Mouse (Mus musculus) myocyte (in vitro differentiated cells): ENCODE measurements around the gene Gm11127.
"Not testable (repeated sequence)": the region's sequence is repeated elsewhere in the genome, so short reads cannot be mapped to it uniquely, and the experiment has no call there.

ENCODE experiments used
- CEBPB ChIP-seq: IDR thresholded peaks from 2 replicates; pipeline ENCODE4 v1.6.1; 2011; ENCODE audit warnings: mild to moderate bottlenecking, moderate library complexity; ENCODE audit not compliant: poor library complexity, insufficient read depth, severe bottlenecking
- E2F4 ChIP-seq: IDR thresholded peaks from one replicate; pipeline ENCODE4 v1.6.1; 2011; ENCODE audit warnings: mild to moderate bottlenecking, control low read depth, moderate library complexity; ENCODE audit not compliant: insufficient read depth
- MAX ChIP-seq: IDR thresholded peaks from one replicate; pipeline ENCODE4 v1.6.1; 2011; ENCODE audit warnings: low read depth, mild to moderate bottlenecking, control low read depth
- MYOG ChIP-seq, 3 experiments: IDR thresholded peaks; one replicate each; pipeline ENCODE4 v1.6.1; 2011; ENCODE audit warnings: control low read depth in 2 of 3, low read depth in 2 of 3, mild to moderate bottlenecking in 2 of 3; ENCODE audit not compliant: insufficient read length in 2 of 3, control insufficient read depth in 1 of 3, insufficient read depth in 1 of 3
- POLR2A ChIP-seq: IDR thresholded peaks from one replicate; pipeline ENCODE4 v1.6.1; 2011; ENCODE audit warnings: low read depth, mild to moderate bottlenecking, control low read depth, moderate library complexity; ENCODE audit not compliant: insufficient read length
- POLR2AphosphoS2 ChIP-seq: IDR thresholded peaks from one replicate; pipeline ENCODE4 v1.6.1; 2011; ENCODE audit warnings: low read depth, control low read depth; ENCODE audit not compliant: insufficient read length
- REST ChIP-seq: IDR thresholded peaks from one replicate; pipeline ENCODE4 v1.6.1; 2011; ENCODE audit warnings: mild to moderate bottlenecking, control low read depth, moderate library complexity; ENCODE audit not compliant: insufficient read depth, insufficient read length
- SRF ChIP-seq: IDR thresholded peaks from one replicate; pipeline ENCODE4 v1.6.1; 2011; ENCODE audit warnings: low read depth; ENCODE audit not compliant: control insufficient read depth, insufficient read length
- TCF12 ChIP-seq: IDR thresholded peaks from one replicate; pipeline ENCODE4 v1.6.1; 2011; ENCODE audit warnings: mild to moderate bottlenecking, control low read depth; ENCODE audit not compliant: poor library complexity, insufficient read depth, severe bottlenecking
- TCF3 ChIP-seq: IDR thresholded peaks from one replicate; pipeline ENCODE4 v1.6.1; 2011; ENCODE audit warnings: low read depth, control low read depth; ENCODE audit not compliant: insufficient read length
- USF1 ChIP-seq: IDR thresholded peaks from one replicate; pipeline ENCODE4 v1.6.1; 2011; ENCODE audit warnings: low read depth, mild to moderate bottlenecking, control low read depth, moderate library complexity

- TF ChIP-seq POLR2A; CEBPB; MAX; USF1; TCF12; SRF; REST; E2F4; TCF3; POLR2AphosphoS2; MYOG (IDR thresholded peaks at IDR 0.05; ENCODE audit: control insufficient read depth in 1 of 3, insufficient read depth in 1 of 3, insufficient read length in 2 of 3, low read depth in 2 of 3): not testable (repeated sequence)
Measured at GRCm38 (mm10) chr17:36036126-36036525, 22.0 kb downstream of the Gm11127 start.
